Mouse (Mus musculus): ENCODE results near the gene Mrgprf. TPM values are rescaled to one million over a fixed set of nuclear protein-coding genes. Genes with fewer than 3 reads are reported as not detected.
A peak's percentile ranks its signal among the peaks of the same experiment; 100 is the strongest.

Gene Mrgprf
- polyA plus RNA-seq, 1 experiment from 2014 or later = 3.4 TPM

DNA sequence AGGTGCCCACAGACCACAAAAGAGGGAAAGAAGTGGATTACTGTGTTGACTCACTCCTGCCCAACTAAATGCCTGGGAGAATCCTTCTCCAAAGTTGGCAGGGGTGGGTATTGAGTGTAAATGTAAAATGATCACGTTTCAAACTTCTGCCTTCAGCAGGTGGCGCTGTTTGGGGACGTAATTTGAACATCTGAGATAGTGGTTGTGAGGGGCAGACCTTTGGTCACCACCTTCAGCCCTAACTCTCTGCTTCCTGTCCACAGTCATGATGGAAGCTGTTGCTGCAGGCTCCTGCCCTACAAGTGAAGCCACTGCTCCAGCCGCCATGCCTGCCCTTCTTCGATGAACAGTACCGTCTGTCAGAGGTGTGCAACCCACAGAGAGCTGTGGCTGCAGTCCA is 6.8 kb upstream of the Mrgprf start:
- peak; percentile 12 for DNase-seq (ENCODE audit: low spot score)
- Histone ChIP-seq H3K27ac (ENCODE audit: low read length) (no peak overlapping the region), H3K27me3 (replicated peaks; ENCODE audit: insufficient read depth, low read length) (no peaks in the 10 kb centered on the region), H3K36me3 (ENCODE audit: insufficient read depth, low read length) (no peaks in the 10 kb centered on the region), H3K9me3 (ENCODE audit: low read length) (no peaks in the 10 kb centered on the region), H3K4me2 (replicated peaks; ENCODE audit: low read depth, low read length) (no peak overlapping the region), H3K9ac (replicated peaks; ENCODE audit: low read depth) (no peak overlapping the region), H3K4me1 (ENCODE audit: insufficient read depth, low read depth, low read length) (peaks cover under 1% of the 10 kb centered on the region; the same call in 1 of the 2 replicates), H3K4me3 (ENCODE audit: low read depth, low read length) (no peak overlapping the region)
- no peak for ATAC-seq
- 44% methylated on average over 6 of the region's 6 CpGs for WGBS
- TF ChIP-seq EP300 (IDR thresholded peaks at IDR 0.05) (no peak), CTCF (IDR thresholded peaks at IDR 0.05) (peak; percentile 63)

DNA sequence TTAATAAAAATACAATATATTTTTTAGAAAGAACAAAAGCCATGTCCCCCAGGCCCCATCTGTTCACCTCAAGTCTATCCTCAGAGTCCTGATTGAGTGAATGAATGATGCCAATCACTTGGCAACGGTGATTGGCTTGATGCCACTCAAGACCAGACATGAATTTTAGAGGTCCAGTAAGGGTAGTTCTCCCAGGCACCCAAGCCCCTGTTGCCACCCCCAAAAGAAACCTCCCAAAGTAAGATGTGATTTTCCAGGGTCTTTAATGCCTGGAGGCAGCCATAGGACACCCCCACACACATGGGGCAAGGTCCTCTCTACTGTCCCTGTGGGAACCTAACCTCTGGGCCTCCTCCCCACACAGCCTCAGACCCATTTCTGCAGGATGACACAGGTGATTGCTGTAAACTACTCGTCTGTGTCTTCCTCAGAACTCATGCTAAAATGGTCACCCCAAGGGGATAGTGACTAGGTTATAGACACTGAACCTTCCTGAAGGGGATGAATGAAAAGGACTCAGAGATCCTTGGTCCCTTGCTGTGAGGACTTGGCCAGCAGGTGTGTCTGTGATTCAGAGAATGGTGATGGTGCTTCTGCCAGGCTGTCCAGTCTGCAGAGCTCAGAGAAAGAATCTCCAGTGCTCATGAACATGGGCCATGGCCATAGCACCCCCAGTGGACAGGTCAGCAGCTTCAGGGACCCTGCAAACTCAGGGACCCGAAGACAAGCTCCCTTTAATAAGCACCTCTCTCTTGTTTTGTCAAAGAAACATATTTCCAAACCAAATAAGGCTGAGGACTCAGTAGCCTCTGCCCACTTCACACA is 1.8 kb upstream of the Mrgprf start:
- 51% methylated on average over 3 of the region's 3 CpGs for WGBS
- peaks cover 10% of the 10 kb centered on the region; the same call in 1 of the 2 replicates for H3K4me1 ChIP-seq (ENCODE audit: insufficient read depth, low read depth, low read length)
- H3K36me3 ChIP-seq (ENCODE audit: insufficient read depth, low read length) = no peaks in the 10 kb centered on the region
- H3K4me3 ChIP-seq (ENCODE audit: low read depth, low read length) = no peak overlapping the region
- no peak overlapping the region for H3K9ac ChIP-seq (replicated peaks; ENCODE audit: low read depth)
- ATAC-seq = no peak
- H3K4me2 ChIP-seq (replicated peaks; ENCODE audit: low read depth, low read length) = no peak overlapping the region
- H3K9me3 ChIP-seq (ENCODE audit: low read length) = no peaks in the 10 kb centered on the region
- no peak for DNase-seq (ENCODE audit: low spot score)
- no peaks in the 10 kb centered on the region for H3K27me3 ChIP-seq (replicated peaks; ENCODE audit: insufficient read depth, low read length)
- H3K27ac ChIP-seq (ENCODE audit: low read length) = peak overlapping the region; percentile 38; the same call in 1 of the 2 replicates
- TF ChIP-seq EP300 (IDR thresholded peaks at IDR 0.05) (no peak), CTCF (IDR thresholded peaks at IDR 0.05) (peak; percentile 45)

DNA sequence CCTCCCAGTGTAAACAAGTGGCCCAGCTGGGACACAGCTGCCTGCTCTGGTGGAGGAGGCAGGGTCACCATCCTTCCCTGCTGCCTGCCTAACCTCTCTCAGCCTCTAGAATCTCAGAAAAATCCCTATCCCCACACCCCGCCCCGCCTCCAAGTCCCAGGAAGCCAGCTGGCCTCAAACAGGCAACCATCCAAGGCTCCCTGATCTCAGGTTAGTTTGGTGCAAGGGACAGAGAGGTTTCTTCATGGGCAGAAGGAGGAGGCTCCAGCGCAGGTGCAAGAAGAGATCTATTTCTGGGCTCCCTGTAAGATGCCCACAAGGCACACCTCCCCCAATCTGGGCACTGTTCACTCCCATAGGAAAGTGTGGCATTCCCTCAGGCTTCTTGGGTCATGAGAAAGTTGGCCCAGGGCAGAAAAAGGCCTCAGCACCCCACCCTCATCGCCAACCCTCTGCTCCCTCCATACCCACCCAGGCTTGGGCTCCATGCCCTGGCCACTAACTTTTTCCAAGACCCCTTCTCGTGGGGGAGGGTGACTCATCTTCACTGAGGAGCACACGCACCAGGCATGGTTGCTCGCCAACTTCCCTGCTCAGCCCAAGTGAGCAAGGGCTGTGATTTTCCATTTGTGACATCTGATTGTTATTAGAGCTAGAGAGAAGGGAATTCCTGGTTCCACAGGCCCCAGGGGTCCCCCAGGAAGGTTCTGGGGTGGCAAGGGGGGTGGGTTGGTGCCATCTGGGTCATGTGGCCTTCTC is 887 bp upstream of the Mrgprf start:
- ATAC-seq (peak; percentile 20), DNase-seq (ENCODE audit: low spot score) (no peak)
- TF ChIP-seq CTCF (IDR thresholded peaks at IDR 0.05) = no peak
- no peak for TF ChIP-seq EP300 (IDR thresholded peaks at IDR 0.05)
- no peak overlapping the region for H3K4me3 ChIP-seq (ENCODE audit: low read depth, low read length)
- no peak overlapping the region for H3K4me2 ChIP-seq (replicated peaks; ENCODE audit: low read depth, low read length)
- H3K36me3 ChIP-seq (ENCODE audit: insufficient read depth, low read length) = no peaks in the 10 kb centered on the region
- H3K27ac ChIP-seq (ENCODE audit: low read length) = peak overlapping the region; percentile 38; the same call in 1 of the 2 replicates
- H3K27me3 ChIP-seq (replicated peaks; ENCODE audit: insufficient read depth, low read length) = no peaks in the 10 kb centered on the region
- no peaks in the 10 kb centered on the region for H3K9me3 ChIP-seq (ENCODE audit: low read length)
- peaks cover 10% of the 10 kb centered on the region; the same call in 1 of the 2 replicates for H3K4me1 ChIP-seq (ENCODE audit: insufficient read depth, low read depth, low read length)
- 54% methylated on average over 7 of the region's 7 CpGs for WGBS
- H3K9ac ChIP-seq (replicated peaks; ENCODE audit: low read depth) = no peak overlapping the region

DNA sequence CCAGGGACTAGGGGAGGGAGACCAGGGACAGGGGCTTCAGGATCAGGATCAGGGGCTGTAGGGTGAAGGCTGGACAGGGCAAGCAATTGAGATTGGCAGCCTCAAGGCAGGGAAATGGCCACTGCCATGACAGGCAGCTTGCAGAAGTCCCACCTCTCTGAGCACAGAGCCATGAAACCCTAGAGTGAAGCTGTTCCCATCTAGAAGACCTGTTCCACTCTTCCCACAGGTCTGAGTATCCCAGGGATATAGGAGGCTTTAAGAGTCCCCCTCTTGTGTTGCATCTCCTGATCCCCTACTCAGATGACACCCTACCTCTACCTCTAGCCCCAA is 346 bp downstream of the Mrgprf start:
- no peak overlapping the region for H3K27ac ChIP-seq (ENCODE audit: low read length)
- TF ChIP-seq EP300 (IDR thresholded peaks at IDR 0.05) (no peak), CTCF (IDR thresholded peaks at IDR 0.05) (no peak)
- no peaks in the 10 kb centered on the region for H3K27me3 ChIP-seq (replicated peaks; ENCODE audit: insufficient read depth, low read length)
- H3K9ac ChIP-seq (replicated peaks; ENCODE audit: low read depth) = no peak overlapping the region
- ATAC-seq = no peak
- H3K9me3 ChIP-seq (ENCODE audit: low read length) = no peaks in the 10 kb centered on the region
- H3K36me3 ChIP-seq (ENCODE audit: insufficient read depth, low read length) = no peaks in the 10 kb centered on the region
- H3K4me2 ChIP-seq (replicated peaks; ENCODE audit: low read depth, low read length) = no peak overlapping the region
- no peak overlapping the region for H3K4me3 ChIP-seq (ENCODE audit: low read depth, low read length)
- DNase-seq (ENCODE audit: low spot score) = no peak
- peaks cover 10% of the 10 kb centered on the region; the same call in 1 of the 2 replicates for H3K4me1 ChIP-seq (ENCODE audit: insufficient read depth, low read depth, low read length)

DNA sequence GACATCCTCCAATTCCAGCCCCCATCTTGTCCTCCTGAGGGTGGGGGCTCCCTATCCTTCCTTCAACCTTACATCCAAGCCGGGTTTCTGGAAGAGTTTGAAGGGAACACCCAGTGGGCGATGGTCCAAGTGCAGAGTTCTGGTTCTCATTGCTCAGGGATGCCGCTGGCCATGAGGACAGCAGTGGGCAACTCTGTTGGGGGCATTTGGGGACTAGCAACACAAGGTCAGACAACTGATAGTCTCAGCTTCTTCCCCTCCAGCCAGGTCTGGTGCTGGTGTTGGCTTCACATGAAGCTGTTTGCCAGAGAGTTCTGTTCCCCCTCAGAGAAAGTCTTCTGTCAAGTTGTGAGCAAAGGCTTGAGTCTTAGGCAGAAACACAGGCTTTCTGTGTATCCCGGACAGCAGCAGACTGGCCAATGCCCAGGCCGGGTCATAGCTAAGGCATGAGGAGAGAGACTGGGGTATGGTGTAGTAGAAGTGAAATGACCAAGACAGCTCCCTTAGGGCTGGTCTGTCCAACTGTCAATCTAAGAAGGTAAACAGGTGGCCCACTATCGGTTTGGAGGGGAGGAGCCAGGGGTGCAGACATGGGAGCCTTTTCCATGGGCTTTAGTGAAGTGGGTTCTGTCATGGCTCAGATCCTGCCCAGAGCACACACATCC is 845 bp downstream of the Mrgprf start:
- no peak overlapping the region for H3K9ac ChIP-seq (replicated peaks; ENCODE audit: low read depth)
- TF ChIP-seq CTCF (IDR thresholded peaks at IDR 0.05) (no peak), EP300 (IDR thresholded peaks at IDR 0.05) (no peak)
- WGBS = 80% methylated on average over 6 of the region's 6 CpGs
- no peaks in the 10 kb centered on the region for H3K27me3 ChIP-seq (replicated peaks; ENCODE audit: insufficient read depth, low read length)
- peaks cover 10% of the 10 kb centered on the region; the same call in 1 of the 2 replicates for H3K4me1 ChIP-seq (ENCODE audit: insufficient read depth, low read depth, low read length)
- H3K27ac ChIP-seq (ENCODE audit: low read length) = no peak overlapping the region
- H3K9me3 ChIP-seq (ENCODE audit: low read length) = no peaks in the 10 kb centered on the region
- no peak overlapping the region for H3K4me3 ChIP-seq (ENCODE audit: low read depth, low read length)
- DNase-seq (ENCODE audit: low spot score) (no peak), ATAC-seq (no peak)
- no peak overlapping the region for H3K4me2 ChIP-seq (replicated peaks; ENCODE audit: low read depth, low read length)
- H3K36me3 ChIP-seq (ENCODE audit: insufficient read depth, low read length) = no peaks in the 10 kb centered on the region

Data from lung, postnatal 0 days (tissue).